In the genomic region with DNA sequence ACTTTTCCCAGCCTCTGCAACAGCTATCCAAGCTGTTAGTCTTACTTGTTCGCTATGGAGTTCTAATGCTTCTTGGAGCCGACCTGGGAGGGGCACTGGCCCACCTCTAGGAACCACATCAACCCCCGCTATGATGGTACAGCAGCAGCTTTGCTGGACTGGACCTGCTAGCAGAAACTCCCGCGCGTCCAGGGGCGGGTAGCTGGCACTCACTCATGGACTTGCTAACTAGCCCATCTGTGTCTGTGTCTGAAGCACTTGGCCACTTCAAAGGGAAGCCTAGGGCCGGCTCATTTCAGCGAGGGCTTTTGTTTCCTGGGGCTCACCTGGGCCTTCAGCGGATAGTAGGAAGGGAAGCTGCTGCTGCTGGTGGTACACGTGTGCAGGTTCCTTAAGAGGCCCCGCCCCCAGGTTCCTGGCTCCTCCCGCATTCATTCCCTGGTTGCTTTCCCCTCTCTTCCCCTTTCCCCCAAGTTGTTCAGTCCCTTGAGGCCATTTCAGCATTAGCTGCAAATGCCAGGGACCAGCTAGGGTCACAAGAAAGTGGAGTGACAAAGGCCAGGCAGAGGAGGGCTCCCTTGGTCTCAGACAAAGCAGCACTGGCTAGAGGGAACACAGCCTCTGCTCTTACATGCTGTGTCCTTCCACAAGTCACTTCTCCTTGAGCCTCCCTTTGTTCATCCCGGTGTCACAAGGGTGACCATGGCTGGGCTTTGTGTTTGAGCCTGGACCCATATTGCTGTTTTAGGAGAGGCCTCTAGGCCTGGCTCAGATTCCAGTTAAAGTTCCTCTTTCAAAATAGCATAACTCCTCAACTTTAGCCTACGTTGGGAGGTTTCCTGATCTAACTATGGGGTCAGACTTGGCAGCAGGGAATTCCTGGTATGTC, we compare ENCODE assay signal across 8 mouse cellular contexts. TPM values are rescaled to one million over a fixed set of nuclear protein-coding genes. Genes with fewer than 3 reads are reported as not detected.
DNase-seq lines count a peak whose midpoint lies in the region; ATAC-seq lines count a peak whose summit lies in the region.

A gene (minus strand): TSS at position 393 of the 889 bp plus-strand sequence.

- ATAC-seq in granulocyte monocyte progenitor cell, adult 5-6 weeks (replicated peaks; ENCODE audit: poor library complexity, severe bottlenecking), result 0 out of 2 replicates have a peak, but pooled peaks have one; percentile 12
- peak; percentile 45 for ATAC-seq in midbrain, embryonic 12.5 days (ENCODE audit: low FRiP score, low read depth)
- ATAC-seq in monocyte, adult 5-6 weeks (replicated peaks; ENCODE audit: insufficient number of reproducible peaks, low FRiP score, low TSS enrichment, poor library complexity, severe bottlenecking), result no peak

- H3K27me3 ChIP-seq in midbrain, embryonic 12.5 days, result peaks cover 30% of the 10 kb centered on the region

- 7% methylated on average over 15 of the region's 15 CpGs for WGBS in midbrain, embryonic 12.5 days

- H3K9ac ChIP-seq in midbrain, embryonic 12.5 days (replicated peaks), result no peak within 1 kb of the TSS

- peak within 1 kb of the TSS; percentile 27 for H3K4me3 ChIP-seq in midbrain, embryonic 12.5 days

- intact Hi-C loops in left cerebral cortex, postnatal 25 days (cut with DNase I), result no loop called here

- peak within 1 kb of the TSS; percentile 42 for H3K27ac ChIP-seq in midbrain, embryonic 12.5 days (replicated peaks)

- no peaks in the 10 kb centered on the region for H3K9me3 ChIP-seq in midbrain, embryonic 12.5 days

- H3K4me1 ChIP-seq in midbrain, embryonic 12.5 days, result peaks cover 34% of the 10 kb centered on the region

- peak within 1 kb of the TSS; percentile 56 for H3K4me2 ChIP-seq in midbrain, embryonic 12.5 days (replicated peaks)

- no peaks in the 10 kb centered on the region for H3K36me3 ChIP-seq in midbrain, embryonic 12.5 days

- peak; percentile 61 for DNase-seq in cerebellum, postnatal 14 days
- no peak for DNase-seq in cerebellum, adult 9-11 months
- no peak for DNase-seq in adrenal gland, postnatal 4 days (ENCODE audit: low spot score in 2 of 2)
- DNase-seq in left cerebral cortex, postnatal 25 days (ENCODE audit: low spot score in 2 of 2), result peak; percentile 44 to 86
- no peak for DNase-seq in urinary bladder, postnatal 25 days (ENCODE audit: low spot score)

RNA-seq across cellular contexts. Expression of the gene that starts here (rescaled TPM):
- total RNA-seq in adrenal gland, postnatal 4 days (2021), result 10 to 100 TPM; 10.4 to 12.3 TPM
- total RNA-seq in granulocyte monocyte progenitor cell, adult 5-6 weeks (2014; fragmentation: Nextera tagmentation), result not detected in 2 replicates
- total RNA-seq in granulocyte monocyte progenitor cell, adult 5-6 weeks (2017), result not detected in 2 replicates
- under 1 TPM; 0.16 to 0.64 TPM for total RNA-seq in left cerebral cortex, postnatal 25 days (2021)
- polyA plus RNA-seq in midbrain, embryonic 12.5 days (2016; fragmentation: Nextera tagmentation; extraction: Ambion mirVana), result 0.14 TPM in 1 of 2 replicates, not detected in the other
- not detected in 3 replicates for total RNA-seq in monocyte, adult 5-6 weeks (2017)

Comparison
In these comparisons a context has a peak if more than half of its experiments do, and no peak if none do; other contexts are left out.
1. RNA of the gene that starts here (total RNA-seq): 10.4 to 12.3 TPM in adrenal gland, postnatal 4 days; 0.16 to 0.64 TPM in left cerebral cortex, postnatal 25 days, not detected in granulocyte monocyte progenitor cell, adult 5-6 weeks and not detected in monocyte, adult 5-6 weeks; every median in the first group is over 4 times any median in the second.
2. DNase-seq: peak in cerebellum, postnatal 14 days (2 of 2); none in cerebellum, adult 9-11 months (single experiment), adrenal gland, postnatal 4 days (0 of 2) and urinary bladder, postnatal 25 days (single experiment).
3. Peak in ATAC-seq in granulocyte monocyte progenitor cell, adult 5-6 weeks; RNA of the gene not detected or under 1 TPM.
4. Peak in DNase-seq in left cerebral cortex, postnatal 25 days; RNA of the gene not detected or under 1 TPM.
5. Peak in ATAC-seq, H3K4me3 ChIP-seq, H3K27ac ChIP-seq and H3K4me2 ChIP-seq in midbrain, embryonic 12.5 days; RNA of the gene not detected or under 1 TPM.